9 mouse cellular contexts compared by ENCODE assay signal in the genomic region with DNA sequence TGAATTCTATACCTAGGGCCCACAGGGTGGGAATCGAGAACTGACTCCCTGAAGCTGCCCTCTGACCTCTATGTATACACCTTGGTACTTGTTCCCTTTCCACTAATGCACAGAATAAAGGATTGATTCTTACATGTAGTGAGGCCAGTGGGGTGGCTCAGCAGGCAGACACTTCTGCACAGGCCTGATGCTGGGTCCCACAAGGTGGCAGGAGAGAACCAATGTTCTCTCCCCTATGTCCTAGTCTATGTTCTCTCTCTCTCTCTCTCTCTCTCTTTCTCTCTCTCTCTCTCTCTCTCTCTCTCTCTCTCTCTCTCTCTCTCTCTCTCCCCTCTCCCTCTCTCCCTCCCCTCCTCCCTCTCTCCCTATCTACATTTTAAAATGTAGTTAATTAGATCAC. TPM values are rescaled to one million over a fixed set of nuclear protein-coding genes. Genes with fewer than 3 reads are reported as not detected.
DNase-seq lines count a peak whose midpoint lies in the region; ATAC-seq and TF ChIP-seq lines count a peak whose summit lies in the region.
"Had no signal": no experiment of that assay in that cellular context is flagged by ENCODE, and none has a peak within 500 bp of the region (broad histone marks: within the 10 kb centered on the region; RNA-seq: fewer than 3 reads in every experiment).

No protein-coding gene starts in this region.

- no peaks in the 10 kb centered on the region for H3K36me3 ChIP-seq in heart, adult 2 months (ENCODE audit: control insufficient read depth, insufficient read depth, low read length)
- H3K36me3 ChIP-seq in heart, embryonic 11.5 days (ENCODE audit: control insufficient read depth, insufficient read depth, low read length): no peaks in the 10 kb centered on the region
- no peaks in the 10 kb centered on the region for H3K36me3 ChIP-seq in liver, postnatal 0 days (replicated peaks; ENCODE audit: insufficient read depth, low read length)
- H3K36me3 ChIP-seq: limb, embryonic 13.5 days had no signal

- no peaks in the 10 kb centered on the region for H3K4me1 ChIP-seq in heart, adult 2 months (ENCODE audit: control insufficient read depth, insufficient read depth, low read length)
- H3K4me1 ChIP-seq in heart, embryonic 11.5 days (ENCODE audit: control insufficient read depth, insufficient read depth, low read length): no peaks in the 10 kb centered on the region
- no peaks in the 10 kb centered on the region for H3K4me1 ChIP-seq in liver, postnatal 0 days (ENCODE audit: insufficient read depth)
- H3K4me1 ChIP-seq: limb, embryonic 13.5 days had no signal

- WGBS in heart, adult 2 months: 62% methylated on average over 1 of the region's 1 CpGs
- 72% methylated on average over 1 of the region's 1 CpGs for WGBS in heart, embryonic 11.5 days (ENCODE audit: insufficient replicate concordance)
- 41% methylated on average over 1 of the region's 1 CpGs for WGBS in liver, postnatal 0 days (ENCODE audit: insufficient replicate concordance)

- no peak for ATAC-seq in heart, embryonic 11.5 days (replicated peaks; ENCODE audit: insufficient number of reproducible peaks, low FRiP score, low TSS enrichment)
- no peak for ATAC-seq in liver, postnatal 0 days
- peak; percentile 65 for ATAC-seq in megakaryocyte progenitor cell, adult 5-6 weeks (replicated peaks; ENCODE audit: poor library complexity)

- TF ChIP-seq CTCF in heart, adult 2 months (IDR thresholded peaks at IDR 0.05): peak; percentile 38
- peak; percentile 57 for TF ChIP-seq CTCF in liver, postnatal 0 days (IDR thresholded peaks at IDR 0.05; ENCODE audit: low read depth)

- H3K79me2 ChIP-seq in heart, adult 2 months (replicated peaks; ENCODE audit: control insufficient read depth, insufficient read depth, low read length): no peaks in the 10 kb centered on the region

- TF ChIP-seq POLR2A in heart, adult 2 months (IDR thresholded peaks at IDR 0.05; ENCODE audit: insufficient read depth, low read depth, low read length): no peak

- no peak overlapping the region for H3K9ac ChIP-seq in heart, adult 2 months (ENCODE audit: low read depth, low read length)
- no peak overlapping the region for H3K9ac ChIP-seq in heart, embryonic 11.5 days (ENCODE audit: low read depth, low read length)
- no peak overlapping the region for H3K9ac ChIP-seq in liver, postnatal 0 days (replicated peaks)
- H3K9ac ChIP-seq: limb, embryonic 13.5 days had no signal

- no peak for DNase-seq in heart, adult 2 months
- DNase-seq in liver, postnatal 0 days: no peak
- DNase-seq in liver (no peak), A20 (ENCODE audit: low read depth, low spot score) (peak; percentile 29)
- no peak for DNase-seq in urinary bladder, postnatal 14 days (ENCODE audit: low spot score)
- no peak for DNase-seq in urinary bladder, adult 18-20 months (ENCODE audit: low spot score in 2 of 2)

- no peak overlapping the region for H3K27ac ChIP-seq in heart, adult 2 months
- no peak overlapping the region for H3K27ac ChIP-seq in heart, embryonic 11.5 days (ENCODE audit: low read depth, low read length)
- H3K27ac ChIP-seq in liver, postnatal 0 days (ENCODE audit: low read depth): no peak overlapping the region
- H3K27ac ChIP-seq: limb, embryonic 13.5 days had no signal

- intact Hi-C loops in heart, adult 2 months (cut with DNase I): no loop called here

- H3K4me2 ChIP-seq in heart, embryonic 11.5 days: no peak overlapping the region
- no peak overlapping the region for H3K4me2 ChIP-seq in liver, postnatal 0 days (ENCODE audit: low read depth, low read length)
- H3K4me2 ChIP-seq: limb, embryonic 13.5 days had no signal

- no peaks in the 10 kb centered on the region for H3K9me3 ChIP-seq in heart, embryonic 11.5 days (replicated peaks; ENCODE audit: control insufficient read depth, low read length)
- no peaks in the 10 kb centered on the region for H3K9me3 ChIP-seq in liver, postnatal 0 days (ENCODE audit: low read length)
- H3K9me3 ChIP-seq: limb, embryonic 13.5 days had no signal

- H3K4me3 ChIP-seq in heart, adult 2 months: no peak overlapping the region
- H3K4me3 ChIP-seq in heart, embryonic 11.5 days (ENCODE audit: low read depth, low read length): no peak overlapping the region
- H3K4me3 ChIP-seq in liver, postnatal 0 days (ENCODE audit: low read depth, low read length): no peak overlapping the region
- H3K4me3 ChIP-seq: limb, embryonic 13.5 days had no signal

- TF ChIP-seq EP300 in heart, adult 2 months (IDR thresholded peaks at IDR 0.05; ENCODE audit: insufficient read depth, low read depth, low read length): no peak
- TF ChIP-seq EP300 in liver, postnatal 0 days (IDR thresholded peaks at IDR 0.05; ENCODE audit: low read depth): no peak

- H3K27me3 ChIP-seq in heart, adult 2 months (ENCODE audit: control insufficient read depth, insufficient read depth, low read length): no peaks in the 10 kb centered on the region
- H3K27me3 ChIP-seq in heart, embryonic 11.5 days (ENCODE audit: control insufficient read depth, insufficient read depth, low read length): no peaks in the 10 kb centered on the region
- no peaks in the 10 kb centered on the region for H3K27me3 ChIP-seq in liver, postnatal 0 days (ENCODE audit: insufficient read depth, low read length)
- H3K27me3 ChIP-seq: limb, embryonic 13.5 days had no signal

RNA-seq across cellular contexts. Expression of a gene that starts 14.7 kb away (rescaled TPM):
- total RNA-seq in heart, adult 2 months (2021): 10 to 100 TPM in 1 of 2 experiments, 1 to 10 TPM in 1; 9.8 to 14.3 TPM
- 4.8 and 5.0 TPM in 2 replicates for polyA plus RNA-seq in heart, adult 2 months (2012; rRNA removed)
- polyA plus RNA-seq in heart, embryonic 11.5 days (2014; fragmentation: Nextera tagmentation; extraction: Ambion mirVana): 20.3 and 21.0 TPM in 2 replicates
- polyA plus RNA-seq in liver, postnatal 0 days (2015; fragmentation: Nextera tagmentation; extraction: Ambion mirVana): 31.7 and 32.3 TPM in 2 replicates
- 77.0 and 92.7 TPM in 2 replicates for total RNA-seq in megakaryocyte progenitor cell, adult 5-6 weeks (2015)
- total RNA-seq in megakaryocyte progenitor cell, adult 5-6 weeks (2017): 55.4 and 83.3 TPM in 2 replicates

RNA-seq across cellular contexts. Expression of a gene that starts 28.3 kb away (rescaled TPM):
- total RNA-seq in heart, adult 2 months (2021): 10 to 100 TPM; 42.8 to 43.4 TPM
- 18.4 and 32.9 TPM in 2 replicates for polyA plus RNA-seq in heart, adult 2 months (2012; rRNA removed)
- polyA plus RNA-seq in heart, embryonic 11.5 days (2014; fragmentation: Nextera tagmentation; extraction: Ambion mirVana): 26.0 and 26.6 TPM in 2 replicates
- polyA plus RNA-seq in liver, postnatal 0 days (2015; fragmentation: Nextera tagmentation; extraction: Ambion mirVana): 10.2 and 11.5 TPM in 2 replicates
- 171 and 194 TPM in 2 replicates for total RNA-seq in megakaryocyte progenitor cell, adult 5-6 weeks (2015)
- 53.4 and 80.2 TPM in 2 replicates for total RNA-seq in megakaryocyte progenitor cell, adult 5-6 weeks (2017)
